Mouse (Mus musculus): ENCODE data around the gene Rhox8.
"Not testable (repeated sequence)": the region's sequence is repeated elsewhere in the genome, so short reads cannot be mapped to it uniquely, and the experiment has no call there.

- not testable (repeated sequence) for TF ChIP-seq UBTF (IDR thresholded peaks at IDR 0.05; ENCODE audit: borderline replicate concordance, insufficient read depth, low read depth, low read length); CTCF (IDR thresholded peaks at IDR 0.05 in 2 of 3, conservative IDR thresholded peaks at IDR 0.05 in 1 of 3; ENCODE audit: control insufficient read depth in 1 of 3, insufficient read depth in 1 of 3, low read depth in 2 of 3, low read length in 3 of 3, poor library complexity in 1 of 3, severe bottlenecking in 1 of 3); ZMIZ1 (IDR thresholded peaks at IDR 0.05; ENCODE audit: low read depth, low read length); MAX (IDR thresholded peaks at IDR 0.05; ENCODE audit: low read length); POLR2A (IDR thresholded peaks at IDR 0.05; ENCODE audit: control insufficient read depth in 1 of 2, insufficient read depth in 1 of 2, low read depth in 1 of 2, low read length in 2 of 2, poor library complexity in 1 of 2); MAFK (IDR thresholded peaks at IDR 0.05; ENCODE audit: borderline replicate concordance, low read depth, low read length); SIN3A (IDR thresholded peaks at IDR 0.05; ENCODE audit: low read length); POLR2AphosphoS5 (IDR thresholded peaks at IDR 0.05; ENCODE audit: borderline replicate concordance, low read depth, low read length); MXI1 (IDR thresholded peaks at IDR 0.05; ENCODE audit: low read depth, low read length); USF2 (IDR thresholded peaks at IDR 0.05; ENCODE audit: borderline replicate concordance in 1 of 2, insufficient read depth in 1 of 2, low read depth in 1 of 2, low read length in 2 of 2); EP300 (IDR thresholded peaks at IDR 0.05; ENCODE audit: low read depth in 1 of 2, low read length in 2 of 2); E2F4 (IDR thresholded peaks at IDR 0.05; ENCODE audit: borderline replicate concordance, low read depth, low read length); MYC (IDR thresholded peaks at IDR 0.05; ENCODE audit: low read depth, low read length); CHD1 (IDR thresholded peaks at IDR 0.05; ENCODE audit: low read depth, low read length)
Observed at GRCm38 (mm10) chrX:37901670-37902069, 22.9 kb upstream of the Rhox8 start, which contains the start of gene Rhox9.

All from MEL (cell line).